Comparison of ENCODE assay signal across 12 mouse cellular contexts in the genomic region with DNA sequence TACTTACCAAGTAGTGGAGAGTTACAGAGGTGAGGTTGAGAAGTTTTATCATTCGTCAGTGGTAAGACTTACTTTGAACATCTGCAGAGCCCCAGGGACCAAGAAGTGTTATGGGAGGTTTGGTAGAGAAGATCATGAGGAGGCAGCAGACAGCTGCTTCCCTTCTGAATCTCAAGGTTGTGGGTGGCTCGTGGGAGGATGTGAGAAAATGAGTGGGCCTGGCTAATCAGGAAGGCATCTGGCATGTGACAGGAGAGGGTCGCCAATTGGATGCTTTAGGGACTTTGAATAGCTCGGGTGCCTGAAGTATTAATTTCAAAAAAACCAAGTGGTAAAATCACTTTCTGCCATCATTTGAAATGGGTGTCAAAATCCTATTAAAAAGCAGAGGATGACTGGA.
DNase-seq lines count a peak whose midpoint lies in the region.
"Had no signal": no experiment of that assay in that cellular context is flagged by ENCODE, and none has a peak within 500 bp of the region (broad histone marks: within the 10 kb centered on the region; RNA-seq: fewer than 3 reads in every experiment).

No protein-coding gene starts in this region.

- peak; percentile 82 for DNase-seq in brain, adult 2 months (ENCODE audit: low read depth, low spot score)
- peak; percentile 24 to 45 for DNase-seq in frontal cortex, postnatal 10 days (ENCODE audit: low spot score in 2 of 2)
- peak; percentile 20 to 21 for DNase-seq in layer of hippocampus, postnatal 10 days (ENCODE audit: low spot score in 2 of 2)
- DNase-seq in left cerebral cortex, postnatal 25 days (ENCODE audit: low spot score in 2 of 2) = peak; percentile 51 to 82
- no peak for DNase-seq in cerebellum, adult 11 months
- no peak for DNase-seq in kidney, adult 9 months
- no peak for DNase-seq in gastrocnemius, adult 18-20 months (ENCODE audit: low spot score)
- DNase-seq: adrenal gland, postnatal 36 days; cerebellum, adult 2 months; embryo, embryonic 11 days; heart, postnatal 36 days; lung, adult 18-20 months had no signal

- intact Hi-C loops in left cerebral cortex, postnatal 25 days (cut with DNase I) = loop anchor here (2.0 to 5.0 kb wide), 2 partner anchors 53 to 128 kb away; no protein-coding TSS in a partner anchor

Comparison
In these comparisons a context has a peak if more than half of its experiments do, and no peak if none do; other contexts are left out.
1. DNase-seq: peak in brain, adult 2 months (single experiment), frontal cortex, postnatal 10 days (2 of 2), layer of hippocampus, postnatal 10 days (2 of 2) and left cerebral cortex, postnatal 25 days (2 of 2); none in cerebellum, adult 11 months (single experiment), kidney, adult 9 months (single experiment) and gastrocnemius, adult 18-20 months (single experiment).